Mouse (Mus musculus) kidney, adult 11 months (tissue): ENCODE measurements around the gene Exoc8.

ENCODE experiments used
- DNase-seq: peaks from one replicate; pipeline ENCODE4 v3.0.0; 2022

Gene Exoc8

GRCm38 (mm10) chr8:124845131-124845530 lies 52.4 kb downstream of the Exoc8 start:
- no peak for DNase-seq
